In the genomic region with DNA sequence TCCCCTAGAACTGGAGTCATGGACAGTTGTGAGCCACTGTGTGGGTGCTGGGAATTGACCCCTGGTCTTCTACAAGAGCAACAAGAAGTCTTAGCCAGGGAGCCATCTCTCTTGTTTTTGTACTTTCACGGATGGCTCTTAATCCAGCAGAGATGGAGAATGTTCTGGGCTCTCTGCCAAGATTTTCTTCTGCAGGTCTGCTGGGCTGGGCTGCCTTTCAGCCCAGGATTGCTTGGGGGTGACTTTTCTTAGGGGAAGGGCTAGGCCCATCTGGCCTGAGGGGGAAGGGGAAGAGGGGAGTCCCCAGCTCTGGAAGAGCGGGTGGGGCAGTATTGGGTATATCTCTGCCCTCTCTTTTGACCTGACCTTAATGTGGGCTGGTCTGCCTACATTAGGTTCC, we compare ENCODE assay signal across 9 mouse cellular contexts. TPM values are rescaled to one million over a fixed set of nuclear protein-coding genes. Genes with fewer than 3 reads are reported as not detected.
DNase-seq lines count a peak whose midpoint lies in the region; ATAC-seq and TF ChIP-seq lines count a peak whose summit lies in the region.
"Had no signal": no experiment of that assay in that cellular context is flagged by ENCODE, and none has a peak within 500 bp of the region (broad histone marks: within the 10 kb centered on the region; RNA-seq: fewer than 3 reads in every experiment).

No protein-coding gene starts in this region.

- no peak overlapping the region for H3K9ac ChIP-seq in heart, embryonic 16.5 days (ENCODE audit: low read length)
- no peak overlapping the region for H3K9ac ChIP-seq in limb, embryonic 14.5 days (ENCODE audit: low read depth, low read length, severe bottlenecking)

- H3K4me3 ChIP-seq in heart, embryonic 16.5 days (ENCODE audit: low read length), result 0 out of 2 replicates have a peak overlapping the region, but pooled peaks have one; percentile 6
- H3K4me3 ChIP-seq in limb, embryonic 14.5 days (replicated peaks; ENCODE audit: low read length), result no peak overlapping the region

- peaks cover 56% of the 10 kb centered on the region for H3K4me1 ChIP-seq in heart, embryonic 16.5 days (ENCODE audit: control insufficient read depth, insufficient read depth, low read length)
- H3K4me1 ChIP-seq in limb, embryonic 14.5 days (ENCODE audit: control insufficient read depth, insufficient read depth, low read length), result peaks cover 17% of the 10 kb centered on the region

- no peaks in the 10 kb centered on the region for H3K27me3 ChIP-seq in heart, embryonic 16.5 days (ENCODE audit: control insufficient read depth, insufficient read depth, low read length)
- no peaks in the 10 kb centered on the region for H3K27me3 ChIP-seq in limb, embryonic 14.5 days (ENCODE audit: control insufficient read depth, insufficient read depth, low read length)
- H3K27me3 ChIP-seq: Patski had no signal

- peak overlapping the region; percentile 1; the same call in 1 of the 2 replicates for H3K4me2 ChIP-seq in heart, embryonic 16.5 days (ENCODE audit: low read depth, low read length)
- H3K4me2 ChIP-seq in limb, embryonic 14.5 days (replicated peaks; ENCODE audit: low read depth, low read length, severe bottlenecking), result no peak overlapping the region

- H3K9me3 ChIP-seq in heart, embryonic 16.5 days (replicated peaks; ENCODE audit: control insufficient read depth, low read length), result no peaks in the 10 kb centered on the region
- H3K9me3 ChIP-seq in limb, embryonic 14.5 days (ENCODE audit: control insufficient read depth, low read length), result no peaks in the 10 kb centered on the region

- peaks cover 13% of the 10 kb centered on the region for H3K36me3 ChIP-seq in heart, embryonic 16.5 days (ENCODE audit: control insufficient read depth, insufficient read depth)
- peaks cover 13% of the 10 kb centered on the region for H3K36me3 ChIP-seq in limb, embryonic 14.5 days (ENCODE audit: control insufficient read depth, insufficient read depth, low read length)

- ATAC-seq in heart, embryonic 16.5 days (replicated peaks; ENCODE audit: extremely low read depth, insufficient read depth, low FRiP score), result peak; percentile 74
- peak; percentile 65; the same call in 1 of the 2 replicates for ATAC-seq in limb, embryonic 14.5 days (ENCODE audit: low FRiP score, low read depth)
- ATAC-seq: Patski had no signal

- WGBS in heart, embryonic 16.5 days, result 13% methylated on average over 2 of the region's 2 CpGs
- WGBS in limb, embryonic 14.5 days, result 23% methylated on average over 2 of the region's 2 CpGs

- peak overlapping the region; percentile 89 for H3K27ac ChIP-seq in heart, embryonic 16.5 days (ENCODE audit: low read length)
- H3K27ac ChIP-seq in limb, embryonic 14.5 days (replicated peaks; ENCODE audit: low read depth, low read length), result peak overlapping the region; percentile 41; the same call in 1 of the 2 replicates

- TF ChIP-seq POLR2A in limb, embryonic 14.5 days (IDR thresholded peaks at IDR 0.05; ENCODE audit: borderline replicate concordance, extremely low read depth, insufficient read depth, insufficient read length), result no peak

- DNase-seq in gastrocnemius, adult 18-20 months (ENCODE audit: low spot score), result peak; percentile 74
- DNase-seq in gastrocnemius, adult 8-10 months (ENCODE audit: low spot score in 2 of 2), result no peak
- peak; percentile 36 to 50 for DNase-seq in right cerebral cortex, adult 2 months (ENCODE audit: low spot score in 2 of 2)
- no peak for DNase-seq in right cerebral cortex, postnatal 36 days (ENCODE audit: low spot score in 2 of 2)
- peak; percentile 91 for DNase-seq in limb, embryonic 14.5 days (ENCODE audit: low spot score)
- no peak for DNase-seq in embryo, embryonic 10.5 days (ENCODE audit: low spot score)
- DNase-seq in testis, postnatal 10 days (ENCODE audit: low spot score), result no peak

RNA-seq across cellular contexts. Expression of a gene that starts 9.9 kb away (rescaled TPM):
- total RNA-seq in gastrocnemius, adult 18-20 months (2021), result 1,000 to 10,000 TPM; 1,411 to 1,472 TPM
- total RNA-seq in gastrocnemius, adult 8-10 months (2022), result 1,000 to 10,000 TPM; 1,279 to 1,529 (median 1,458) TPM
- 541 and 624 TPM in 2 replicates for polyA plus RNA-seq in heart, embryonic 16.5 days (2015; fragmentation: Nextera tagmentation; extraction: Ambion mirVana)
- polyA plus RNA-seq in limb, embryonic 14.5 days (2012; rRNA removed), result 157 and 158 TPM in 2 replicates
- polyA plus RNA-seq in limb, embryonic 14.5 days (2014; fragmentation: Nextera tagmentation; extraction: Ambion mirVana), result 207 and 218 TPM in 2 replicates

RNA-seq across cellular contexts. Expression of a gene that starts 25.7 kb away (rescaled TPM):
- total RNA-seq in gastrocnemius, adult 18-20 months (2021), result 10 to 100 TPM; 41.5 to 45.8 TPM
- 10 to 100 TPM; 37.2 to 45.4 (median 40.2) TPM for total RNA-seq in gastrocnemius, adult 8-10 months (2022)
- 182 and 205 TPM in 2 replicates for polyA plus RNA-seq in heart, embryonic 16.5 days (2015; fragmentation: Nextera tagmentation; extraction: Ambion mirVana)
- 174 and 207 TPM in 2 replicates for polyA plus RNA-seq in limb, embryonic 14.5 days (2012; rRNA removed)
- 202 and 213 TPM in 2 replicates for polyA plus RNA-seq in limb, embryonic 14.5 days (2014; fragmentation: Nextera tagmentation; extraction: Ambion mirVana)

Comparison
In these comparisons a context has a peak if more than half of its experiments do, and no peak if none do; other contexts are left out.
1. DNase-seq: peak in gastrocnemius, adult 18-20 months (single experiment), right cerebral cortex, adult 2 months (2 of 2) and limb, embryonic 14.5 days (single experiment); none in gastrocnemius, adult 8-10 months (0 of 2), right cerebral cortex, postnatal 36 days (0 of 2), embryo, embryonic 10.5 days (single experiment) and testis, postnatal 10 days (single experiment).